Mouse (Mus musculus) limb, embryonic 14.5 days (tissue): ENCODE data around the gene Mroh3. TPM values are rescaled to one million over a fixed set of nuclear protein-coding genes. Genes with fewer than 3 reads are reported as not detected.

Source experiments
- ATAC-seq: fragments of 200-750 bp; cut with Nextera tagmentation; 2 replicates; pipeline ENCODE4 v1.8.0; 2017; ENCODE audit warnings: low read depth, moderate number of reproducible peaks, moderate TSS enrichment; ENCODE audit not compliant: low FRiP score
- DNase-seq: peaks from one replicate; pipeline ENCODE4 v3.0.0-alpha.2; 2015; ENCODE audit warnings: low spot score
- H3K27ac ChIP-seq: fragments of 300-500 bp; sonication (generic); replicated peaks from 2 replicates; pipeline ENCODE4 v1.5.1; 2014; ENCODE audit warnings: low read depth, mild to moderate bottlenecking, low read length, moderate library complexity, mixed read lengths
- H3K27me3 ChIP-seq: fragments of 300-500 bp; sonication (generic); 2 replicates; pipeline ENCODE4 v1.6.1; 2014; ENCODE audit warnings: low read length, mixed read lengths; ENCODE audit not compliant: control insufficient read depth, insufficient read depth
- H3K36me3 ChIP-seq: fragments of 300-500 bp; sonication (generic); 2 replicates; pipeline ENCODE4 v1.6.1; 2014; ENCODE audit warnings: mild to moderate bottlenecking, low read length, moderate library complexity, mixed read lengths; ENCODE audit not compliant: control insufficient read depth, insufficient read depth
- H3K4me1 ChIP-seq: fragments of 300-500 bp; sonication (generic); 2 replicates; pipeline ENCODE4 v1.6.1; 2014; ENCODE audit warnings: antibody characterized with exemption, low read length, mixed read lengths; ENCODE audit not compliant: control insufficient read depth, insufficient read depth
- H3K4me2 ChIP-seq: fragments of 300-500 bp; sonication (generic); replicated peaks from 2 replicates; pipeline ENCODE4 v1.6.1; 2014; ENCODE audit warnings: low read depth, mild to moderate bottlenecking, low read length, moderate library complexity; ENCODE audit not compliant: severe bottlenecking
- H3K4me3 ChIP-seq: fragments of 300-500 bp; sonication (generic); replicated peaks from 2 replicates; pipeline ENCODE4 v1.5.1; 2014; ENCODE audit warnings: low read length
- H3K9ac ChIP-seq: fragments of 300-500 bp; sonication (generic); 2 replicates; pipeline ENCODE4 v1.6.1; 2014; ENCODE audit warnings: mild to moderate bottlenecking, low read depth, low read length, moderate library complexity; ENCODE audit not compliant: severe bottlenecking
- H3K9me3 ChIP-seq: fragments of 300-500 bp; sonication (generic); 2 replicates; pipeline ENCODE4 v1.6.1; 2016; ENCODE audit warnings: low read length; ENCODE audit not compliant: control insufficient read depth
- POLR2A ChIP-seq: fragments of 200-500 bp; IDR thresholded peaks from 2 replicates; pipeline ENCODE4 v1.8.0; 2012; ENCODE audit warnings: inconsistent platforms, mild to moderate bottlenecking, moderate library complexity, borderline replicate concordance; ENCODE audit not compliant: insufficient read depth, insufficient read length; ENCODE audit errors: extremely low read depth
- WGBS: fragments of 180-500 bp; shearing (Covaris S2); extraction: QIAGEN DNeasy Blood & Tissue Kit; methylation state at CpG from one replicate; pipeline ENCODE4 v1.1.7; 2014; 5-methylcytosine and 5-hydroxymethylcytosine counted together
- polyA plus RNA-seq, 2 experiments: library from polyadenylated mRNA; depleted of rRNA in 1 of 2; stranded (reverse) in 1 of 2; unstranded in 1 of 2; fragments of >200 nt; fragmentation: Nextera tagmentation in 1 of 2; extraction: Ambion mirVana in 1 of 2; gene quantifications; 2 replicates each; pipeline versions ENCODE4 v1.2.1 to v1.2.3; 2012 to 2014

Mroh3 gene
- polyA plus RNA-seq, 2 experiments, result 0.17 to 0.68 TPM

DNA sequence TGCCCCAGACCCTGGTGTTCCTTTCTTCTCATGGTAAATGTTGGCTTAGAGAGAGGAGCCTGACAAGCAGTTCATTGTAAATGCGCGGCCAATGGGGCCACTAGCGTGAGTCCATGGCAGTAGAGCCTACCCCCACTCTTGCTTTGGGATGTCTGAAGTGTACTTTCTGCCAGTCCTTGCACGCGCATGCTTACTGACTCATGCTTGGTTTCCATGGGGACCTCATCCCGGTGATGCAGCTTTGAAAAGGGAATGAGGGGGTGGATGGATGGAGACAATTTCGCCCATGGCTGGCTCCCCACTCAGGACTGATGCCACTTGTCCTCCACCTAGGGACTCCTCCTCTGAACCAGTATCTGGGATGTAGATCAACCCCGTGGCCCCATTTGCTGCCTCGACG is 69.1 kb downstream of the Mroh3 start:
- Histone ChIP-seq H3K27me3 (no peaks in the 10 kb centered on the region), H3K27ac (no peak overlapping the region), H3K4me1 (peaks cover 18% of the 10 kb centered on the region), H3K4me3 (no peak overlapping the region), H3K9me3 (no peaks in the 10 kb centered on the region), H3K9ac (no peak overlapping the region), H3K4me2 (no peak overlapping the region), H3K36me3 (peaks cover 26% of the 10 kb centered on the region)
- ATAC-seq (no peak), DNase-seq (no peak)
- TF ChIP-seq POLR2A, result no peak
- WGBS, result 92% methylated on average over 10 of the region's 10 CpGs

DNA sequence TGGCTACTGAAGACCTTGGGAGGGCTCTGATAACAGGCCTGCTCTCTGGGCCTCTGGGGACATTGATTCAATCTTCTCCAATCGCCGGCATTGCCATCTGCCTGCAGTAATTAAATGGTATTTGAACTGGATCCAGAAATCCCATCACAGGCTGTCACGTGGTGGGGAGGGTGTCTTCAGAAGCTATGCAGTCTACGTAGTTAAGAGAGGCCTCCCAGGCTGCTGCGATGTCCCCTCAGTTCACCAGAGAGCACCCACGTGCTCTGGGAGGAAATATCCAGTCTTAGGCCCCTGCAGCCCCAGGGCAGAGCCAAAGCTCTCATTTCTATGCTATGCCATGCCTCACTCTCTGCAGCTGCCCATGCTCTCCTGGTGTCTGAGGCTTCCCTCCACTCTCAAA is 70.3 kb downstream of the Mroh3 start:
- Histone ChIP-seq H3K4me3 (no peak overlapping the region), H3K27ac (no peak overlapping the region), H3K27me3 (no peaks in the 10 kb centered on the region), H3K9me3 (no peaks in the 10 kb centered on the region), H3K4me1 (peaks cover 30% of the 10 kb centered on the region), H3K36me3 (peaks cover 14% of the 10 kb centered on the region), H3K4me2 (no peak overlapping the region), H3K9ac (no peak overlapping the region)
- DNase-seq (no peak), ATAC-seq (no peak)
- WGBS, result 53% methylated on average over 6 of the region's 6 CpGs
- TF ChIP-seq POLR2A, result no peak

DNA sequence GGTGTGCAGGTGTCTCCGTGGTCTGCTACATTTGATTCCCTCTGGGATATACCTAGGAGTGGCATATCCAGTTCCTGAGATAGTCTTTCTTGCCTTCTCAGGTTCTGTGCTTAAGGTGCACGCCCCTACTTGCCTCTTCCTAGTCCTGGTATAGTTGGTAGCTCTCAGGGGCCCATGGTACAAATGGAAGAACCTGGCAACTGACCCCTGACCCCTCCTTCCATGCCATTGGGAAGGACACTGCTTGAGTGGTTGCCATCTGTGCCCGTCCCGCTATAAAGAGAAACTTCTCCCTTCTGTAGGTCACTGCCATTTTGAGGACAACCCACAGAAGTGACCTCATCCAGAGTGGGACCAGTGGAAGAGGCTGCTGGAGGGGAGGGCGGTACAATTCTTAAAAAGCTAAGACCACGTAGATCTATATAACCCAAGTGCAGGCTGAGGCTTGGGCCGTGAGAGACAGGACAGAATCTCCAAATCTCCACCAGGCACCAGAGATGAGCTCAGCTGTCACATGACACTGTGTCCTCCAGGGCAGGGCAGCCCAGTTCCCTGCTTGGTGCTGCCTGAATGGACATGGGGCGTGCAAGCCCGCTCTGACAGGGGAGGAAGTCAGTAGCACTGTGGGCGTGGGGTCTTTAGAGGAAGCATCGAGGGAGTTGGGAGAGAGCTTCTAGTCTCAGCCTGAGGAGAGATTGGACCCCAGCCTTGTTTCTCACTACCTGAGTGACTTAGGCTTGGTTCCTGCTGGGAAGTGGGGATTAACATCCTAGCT is 71.3 kb downstream of the Mroh3 start:
- no peak for ATAC-seq
- 85% methylated on average over 11 of the region's 11 CpGs for WGBS
- H3K27ac ChIP-seq, result no peak overlapping the region

DNA sequence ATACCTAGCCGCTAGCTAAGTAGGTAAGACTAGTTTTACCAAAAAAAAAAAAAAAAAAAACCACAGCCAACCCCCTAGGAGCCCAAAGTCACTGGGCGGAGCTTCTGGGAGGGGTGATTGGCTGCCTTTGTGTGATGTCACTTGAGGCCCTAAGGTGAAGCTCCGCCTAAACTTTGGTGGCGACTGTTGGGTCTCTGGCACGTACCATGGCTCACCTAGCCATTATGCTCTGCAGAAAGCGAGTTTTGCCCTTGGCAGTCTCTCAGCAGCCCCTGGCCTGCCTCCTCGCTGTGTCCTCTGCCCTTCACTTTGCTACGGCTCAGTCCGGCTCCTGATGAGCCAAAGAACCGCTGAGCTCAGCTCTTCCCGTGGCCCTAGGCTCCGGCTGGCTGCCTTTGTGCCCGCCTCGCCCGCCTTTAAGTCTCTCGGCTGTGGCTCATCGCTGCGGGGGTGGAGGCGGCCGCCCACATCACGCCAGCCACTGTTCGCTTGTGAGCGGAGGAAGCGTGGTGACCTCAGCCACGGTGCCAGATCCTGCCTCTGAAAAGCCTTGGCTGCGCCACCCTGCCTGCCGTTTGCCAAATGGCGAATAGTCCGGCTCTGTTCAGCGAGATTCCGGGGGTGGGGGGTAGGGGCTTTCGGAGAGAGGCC is 72.5 kb downstream of the Mroh3 start:
- WGBS, result 1% methylated on average over 32 of the region's 32 CpGs
- Histone ChIP-seq H3K4me3 (peak overlapping the region; percentile 51), H3K9me3 (no peaks in the 10 kb centered on the region), H3K4me1 (peaks cover 47% of the 10 kb centered on the region), H3K36me3 (0 out of 2 replicates have a peak, but pooled peaks cover 4% of the 10 kb centered on the region), H3K4me2 (peak overlapping the region; percentile 91), H3K9ac (peak overlapping the region; percentile 82), H3K27me3 (no peaks in the 10 kb centered on the region), H3K27ac (peak overlapping the region; percentile 89)
- peak; percentile 82 for DNase-seq
- peak; percentile 65; the same call in 1 of the 2 replicates for TF ChIP-seq POLR2A
- ATAC-seq, result peak; percentile 59; the same call in 1 of the 2 replicates

More for the DNA sequence above, 71.3 kb downstream of the Mroh3 start:
- no peak overlapping the region for H3K4me3 ChIP-seq
- 0 out of 2 replicates have a peak, but pooled peaks cover 9% of the 10 kb centered on the region for H3K36me3 ChIP-seq
- no peak overlapping the region for H3K9ac ChIP-seq
- peaks cover 39% of the 10 kb centered on the region for H3K4me1 ChIP-seq
- no peak for DNase-seq
- no peak overlapping the region for H3K4me2 ChIP-seq
- no peaks in the 10 kb centered on the region for H3K27me3 ChIP-seq
- H3K9me3 ChIP-seq, result no peaks in the 10 kb centered on the region
- no peak for TF ChIP-seq POLR2A

DNA sequence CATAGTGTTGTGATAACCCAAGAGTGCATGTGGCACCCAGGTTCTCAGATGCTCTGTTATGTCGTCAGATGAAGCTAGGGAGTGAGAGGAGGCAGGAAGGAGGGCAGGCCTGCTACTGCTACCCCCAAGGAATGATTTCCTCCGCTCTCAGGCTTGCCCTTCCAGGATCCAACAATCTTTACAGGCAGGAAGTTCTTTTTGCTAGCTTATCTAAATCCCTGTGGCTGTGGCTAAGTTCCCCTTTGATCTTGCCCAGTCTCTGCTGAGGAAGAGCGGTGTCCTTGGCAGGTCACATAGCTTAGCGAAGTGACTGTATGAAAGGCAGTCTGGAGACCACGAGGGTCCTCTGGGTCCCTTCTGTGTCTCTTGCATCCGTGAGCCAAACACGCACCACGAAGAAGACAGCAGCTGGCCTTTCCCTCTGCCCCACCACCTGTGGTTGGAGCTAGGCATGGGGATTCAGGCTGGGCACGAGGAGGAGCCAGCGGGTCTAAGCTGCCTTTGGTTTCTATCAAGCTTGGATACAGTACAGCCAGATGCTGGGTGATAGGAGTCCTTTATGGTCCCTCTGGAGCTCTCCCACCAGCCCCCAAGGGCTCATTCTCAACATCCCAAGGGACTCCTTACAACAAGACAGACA is 74.3 kb downstream of the Mroh3 start:
- H3K4me2 ChIP-seq, result no peak overlapping the region
- H3K27ac ChIP-seq, result peak overlapping the region; percentile 67
- no peak for ATAC-seq
- no peaks in the 10 kb centered on the region for H3K36me3 ChIP-seq
- no peak overlapping the region for H3K4me3 ChIP-seq
- no peaks in the 10 kb centered on the region for H3K27me3 ChIP-seq
- TF ChIP-seq POLR2A, result no peak
- no peaks in the 10 kb centered on the region for H3K9me3 ChIP-seq
- 30% methylated on average over 10 of the region's 10 CpGs for WGBS
- H3K9ac ChIP-seq, result no peak overlapping the region
- no peak for DNase-seq
- H3K4me1 ChIP-seq, result peaks cover 60% of the 10 kb centered on the region
